Mouse (Mus musculus) heart, postnatal 0 days (tissue): ENCODE data around the gene Rpp40.

Experiments used
- CTCF ChIP-seq: IDR thresholded peaks from 2 replicates; pipeline ENCODE4 v1.5.1; 2016; ENCODE audit warnings: antibody characterized with exemption, control low read depth, low read depth
- EP300 ChIP-seq: IDR thresholded peaks from 2 replicates; pipeline ENCODE4 v1.6.1; 2016; ENCODE audit warnings: antibody characterized with exemption, low read depth

GRCm38 (mm10) chr13:35905879-35906481, at the start of gene Rpp40:
- TF ChIP-seq CTCF (no peak), EP300 (no peak)
